ENCODE assay signal across 18 mouse cellular contexts in the genomic region with DNA sequence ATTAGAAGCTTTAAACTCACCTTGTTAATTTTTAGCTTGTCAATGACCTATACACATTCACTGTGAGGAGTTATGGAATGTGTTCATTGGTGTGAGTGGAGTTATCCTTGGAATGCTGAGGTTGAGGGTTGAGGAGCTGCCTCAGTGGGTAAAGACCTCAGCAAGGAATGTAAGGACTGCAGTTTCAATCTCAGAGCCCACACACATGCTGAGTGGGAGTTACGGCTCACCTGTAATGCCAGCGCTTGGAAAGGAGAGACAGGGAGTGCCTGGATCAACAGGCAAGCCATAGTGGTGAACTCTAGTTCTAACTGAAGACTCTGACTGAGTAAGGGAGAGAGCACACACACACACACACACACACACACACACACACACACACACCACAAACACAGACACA. TPM values are rescaled to one million over a fixed set of nuclear protein-coding genes. Genes with fewer than 3 reads are reported as not detected.
"Had no signal": no experiment of that assay in that cellular context is flagged by ENCODE, and none has a peak within 500 bp of the region (broad histone marks: within the 10 kb centered on the region; RNA-seq: fewer than 3 reads in every experiment).

No protein-coding gene starts in this region.

- H3K4me3 ChIP-seq: liver, embryonic 13.5 days; liver, embryonic 15.5 days; megakaryocyte, embryonic 14.5 days; midbrain, embryonic 13.5 days; midbrain, embryonic 15.5 days; neural tube, embryonic 12.5 days; stomach, embryonic 15.5 days had no signal

- H3K4me1 ChIP-seq: liver, embryonic 13.5 days; liver, embryonic 15.5 days; megakaryocyte, embryonic 14.5 days; midbrain, embryonic 13.5 days; midbrain, embryonic 15.5 days; neural tube, embryonic 12.5 days; stomach, embryonic 15.5 days had no signal

- H3K27ac ChIP-seq: liver, embryonic 13.5 days; liver, embryonic 15.5 days; macrophage; midbrain, embryonic 13.5 days; midbrain, embryonic 15.5 days; neural tube, embryonic 12.5 days; stomach, embryonic 15.5 days; stomach, postnatal 0 days had no signal

- H3K4me2 ChIP-seq: liver, embryonic 11.5 days; liver, embryonic 13.5 days; liver, embryonic 15.5 days; midbrain, embryonic 11.5 days; midbrain, embryonic 13.5 days; midbrain, embryonic 15.5 days; neural tube, embryonic 12.5 days; stomach, embryonic 15.5 days had no signal

- H3K9ac ChIP-seq: liver, embryonic 13.5 days; liver, embryonic 15.5 days; liver, postnatal 0 days; midbrain, embryonic 13.5 days; midbrain, embryonic 15.5 days; neural tube, embryonic 12.5 days; stomach, embryonic 15.5 days had no signal

- H3K9me3 ChIP-seq: liver, embryonic 13.5 days; liver, embryonic 15.5 days; megakaryocyte, embryonic 14.5 days; midbrain, embryonic 13.5 days; midbrain, embryonic 15.5 days; neural tube, embryonic 12.5 days; stomach, embryonic 15.5 days had no signal

- H3K36me3 ChIP-seq: liver, embryonic 13.5 days; liver, embryonic 15.5 days; midbrain, embryonic 13.5 days; midbrain, embryonic 15.5 days; neural tube, embryonic 12.5 days; stomach, embryonic 15.5 days had no signal

- ATAC-seq: liver, postnatal 0 days; midbrain, embryonic 13.5 days; midbrain, embryonic 15.5 days had no signal

- DNase-seq: liver, embryonic 13.5 days; liver, postnatal 0 days; right cerebral cortex, postnatal 14 days; thymus, adult 18-20 months; thymus, postnatal 14 days; thymus, postnatal 36 days had no signal

- H3K27me3 ChIP-seq: midbrain, embryonic 13.5 days; midbrain, embryonic 15.5 days; neural tube, embryonic 12.5 days; stomach, embryonic 15.5 days had no signal

RNA-seq across cellular contexts. Expression of a gene that starts 45.3 kb away (rescaled TPM):
- polyA plus RNA-seq: liver, embryonic 11.5 days; liver, embryonic 13.5 days; liver, embryonic 15.5 days; liver, postnatal 0 days; lung, embryonic 16.5 days; midbrain, embryonic 11.5 days; midbrain, embryonic 13.5 days; midbrain, embryonic 15.5 days; neural tube, embryonic 12.5 days; stomach, embryonic 15.5 days; stomach, postnatal 0 days; thymus, postnatal 0 days had no signal
